Mouse (Mus musculus): Measurements from ENCODE around the gene Gm14406. TPM values are rescaled to one million over a fixed set of nuclear protein-coding genes. Genes with fewer than 3 reads are reported as not detected.

The Gm14406 gene
- polyA plus RNA-seq (2012): not detected in 2 replicates

DNA sequence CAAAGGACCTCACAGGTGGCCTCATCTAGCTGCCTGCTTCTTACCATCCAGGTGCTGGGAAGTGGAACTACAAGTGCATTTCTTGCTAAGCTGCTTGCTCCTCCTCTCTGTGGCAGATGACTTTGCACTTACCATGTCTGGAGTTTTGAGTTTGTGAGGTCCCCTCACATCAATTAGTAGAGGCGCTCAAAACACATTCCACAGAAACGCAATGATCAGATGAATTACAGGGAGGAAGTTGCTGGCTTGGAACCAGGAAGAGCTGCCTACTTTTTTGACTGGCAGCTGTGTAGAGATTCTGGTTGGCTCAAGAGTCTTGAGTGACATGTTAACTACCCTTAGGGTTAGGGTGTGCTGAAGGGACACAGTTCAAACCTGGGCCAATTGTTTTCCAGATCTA lies at the start of gene Gm14406:
Gene Gm14406, minus strand, starts transcription at position 213 of the 400 bp plus-strand sequence.

Other genes with a start within 250 kb of the Gm14406 start
- 0.10 and 0.12 TPM in 2 replicates for gene Gm14418, start 179.9 kb downstream of the Gm14406 start, polyA plus RNA-seq (2012)
- gene Zfp970, start 113.5 kb downstream of the Gm14406 start, polyA plus RNA-seq (2012): 0.26 and 0.30 TPM in 2 replicates
- 0.11 TPM in 1 of 2 replicates, not detected in the other for gene Gm14403, start 80.0 kb downstream of the Gm14406 start, polyA plus RNA-seq (2012)
- gene Gm14322, start 181.1 kb upstream of the Gm14406 start, polyA plus RNA-seq (2012): 0.15 TPM in 1 of 2 replicates, not detected in the other